Mouse (Mus musculus): ENCODE measurements around the gene Thada. TPM values are rescaled to one million over a fixed set of nuclear protein-coding genes. Genes with fewer than 3 reads are reported as not detected.

The Thada gene
- total and polyA plus RNA-seq, 2 experiments from 2014 or later: 2.6 to 19.2 TPM

GRCm38 (mm10) chr17:84264305-84264704 lies 201.7 kb downstream of the Thada start:
- no peak for TF ChIP-seq CTCF (IDR thresholded peaks at IDR 0.05; ENCODE audit: low read depth)
- Histone ChIP-seq H3K27ac (ENCODE audit: low read depth, low read length) (no peak overlapping the region), H3K27me3 (ENCODE audit: insufficient read depth, low read length) (no peaks in the 10 kb centered on the region), H3K4me2 (ENCODE audit: low read depth) (no peak overlapping the region), H3K36me3 (ENCODE audit: insufficient read depth) (no peaks in the 10 kb centered on the region), H3K9ac (no peak overlapping the region), H3K9me3 (ENCODE audit: low read length) (no peaks in the 10 kb centered on the region), H3K4me1 (ENCODE audit: insufficient read depth) (no peaks in the 10 kb centered on the region), H3K4me3 (ENCODE audit: low read depth, low read length) (no peak overlapping the region)
- WGBS: 63% methylated on average over 6 of the region's 6 CpGs
- ATAC-seq (no peak), DNase-seq (no peak)

- Histone ChIP-seq H3K9ac (no peak overlapping the region), H3K36me3 (ENCODE audit: insufficient read depth) (no peaks in the 10 kb centered on the region), H3K4me2 (ENCODE audit: low read depth) (no peak overlapping the region), H3K27ac (ENCODE audit: low read depth, low read length) (no peak overlapping the region), H3K27me3 (ENCODE audit: insufficient read depth, low read length) (no peaks in the 10 kb centered on the region), H3K4me3 (ENCODE audit: low read depth, low read length) (no peak overlapping the region), H3K9me3 (ENCODE audit: low read length) (no peaks in the 10 kb centered on the region), H3K4me1 (ENCODE audit: insufficient read depth) (peaks cover 2% of the 10 kb centered on the region; the same call in 1 of the 2 replicates)
- TF ChIP-seq CTCF (IDR thresholded peaks at IDR 0.05; ENCODE audit: low read depth): no peak
- 72% methylated on average over 5 of the region's 5 CpGs for WGBS
- peak; percentile 51 for DNase-seq
- ATAC-seq: peak; percentile 78
Measured at GRCm38 (mm10) chr17:84263591-84263990, 202.4 kb downstream of the Thada start.

GRCm38 (mm10) chr17:84262325-84262979 lies 203.6 kb downstream of the Thada start:
- H3K36me3 ChIP-seq (ENCODE audit: insufficient read depth): no peaks in the 10 kb centered on the region
- peaks cover 7% of the 10 kb centered on the region; the same call in 1 of the 2 replicates for H3K4me1 ChIP-seq (ENCODE audit: insufficient read depth)
- no peak for ATAC-seq
- H3K27me3 ChIP-seq (ENCODE audit: insufficient read depth, low read length): no peaks in the 10 kb centered on the region
- DNase-seq: no peak
- TF ChIP-seq CTCF (IDR thresholded peaks at IDR 0.05; ENCODE audit: low read depth): no peak
- no peaks in the 10 kb centered on the region for H3K9me3 ChIP-seq (ENCODE audit: low read length)
- H3K4me3 ChIP-seq (ENCODE audit: low read depth, low read length): no peak overlapping the region
- H3K27ac ChIP-seq (ENCODE audit: low read depth, low read length): no peak overlapping the region
- WGBS: 88% methylated on average over 9 of the region's 9 CpGs
- no peak overlapping the region for H3K4me2 ChIP-seq (ENCODE audit: low read depth)
- no peak overlapping the region for H3K9ac ChIP-seq

- H3K4me1 ChIP-seq (ENCODE audit: insufficient read depth): peaks cover 7% of the 10 kb centered on the region; the same call in 1 of the 2 replicates
- DNase-seq: no peak
- TF ChIP-seq CTCF (IDR thresholded peaks at IDR 0.05; ENCODE audit: low read depth): no peak
- no peaks in the 10 kb centered on the region for H3K27me3 ChIP-seq (ENCODE audit: insufficient read depth, low read length)
- H3K9me3 ChIP-seq (ENCODE audit: low read length): no peaks in the 10 kb centered on the region
- H3K27ac ChIP-seq (ENCODE audit: low read depth, low read length): no peak overlapping the region
- no peak overlapping the region for H3K4me3 ChIP-seq (ENCODE audit: low read depth, low read length)
- ATAC-seq: no peak
- no peaks in the 10 kb centered on the region for H3K36me3 ChIP-seq (ENCODE audit: insufficient read depth)
- no peak overlapping the region for H3K4me2 ChIP-seq (ENCODE audit: low read depth)
- H3K9ac ChIP-seq: no peak overlapping the region
Measured at GRCm38 (mm10) chr17:84261010-84261409, 205.0 kb downstream of the Thada start.

GRCm38 (mm10) chr17:84260226-84260625 lies 205.8 kb downstream of the Thada start:
- Histone ChIP-seq H3K36me3 (ENCODE audit: insufficient read depth) (no peaks in the 10 kb centered on the region), H3K4me3 (ENCODE audit: low read depth, low read length) (no peak overlapping the region), H3K4me2 (ENCODE audit: low read depth) (no peak overlapping the region), H3K9ac (no peak overlapping the region), H3K27me3 (ENCODE audit: insufficient read depth, low read length) (no peaks in the 10 kb centered on the region), H3K27ac (ENCODE audit: low read depth, low read length) (no peak overlapping the region), H3K4me1 (ENCODE audit: insufficient read depth) (peaks cover 7% of the 10 kb centered on the region; the same call in 1 of the 2 replicates), H3K9me3 (ENCODE audit: low read length) (no peaks in the 10 kb centered on the region)
- no peak for DNase-seq
- no peak for TF ChIP-seq CTCF (IDR thresholded peaks at IDR 0.05; ENCODE audit: low read depth)
- no peak for ATAC-seq

GRCm38 (mm10) chr17:84258638-84259261 lies 207.3 kb downstream of the Thada start:
- Histone ChIP-seq H3K9ac (no peak overlapping the region), H3K9me3 (ENCODE audit: low read length) (no peaks in the 10 kb centered on the region), H3K36me3 (ENCODE audit: insufficient read depth) (no peaks in the 10 kb centered on the region), H3K27ac (ENCODE audit: low read depth, low read length) (peak overlapping the region; percentile 62), H3K4me3 (ENCODE audit: low read depth, low read length) (no peak overlapping the region), H3K4me1 (ENCODE audit: insufficient read depth) (peaks cover 7% of the 10 kb centered on the region; the same call in 1 of the 2 replicates), H3K4me2 (ENCODE audit: low read depth) (no peak overlapping the region), H3K27me3 (ENCODE audit: insufficient read depth, low read length) (no peaks in the 10 kb centered on the region)
- ATAC-seq (peak; percentile 80), DNase-seq (peak; percentile 73)
- TF ChIP-seq CTCF (IDR thresholded peaks at IDR 0.05; ENCODE audit: low read depth): no peak
- 38% methylated on average over 4 of the region's 4 CpGs for WGBS

- peaks cover 7% of the 10 kb centered on the region; the same call in 1 of the 2 replicates for H3K4me1 ChIP-seq (ENCODE audit: insufficient read depth)
- no peak overlapping the region for H3K9ac ChIP-seq
- H3K27ac ChIP-seq (ENCODE audit: low read depth, low read length): peak overlapping the region; percentile 62
- H3K4me2 ChIP-seq (ENCODE audit: low read depth): no peak overlapping the region
- no peak overlapping the region for H3K4me3 ChIP-seq (ENCODE audit: low read depth, low read length)
- no peaks in the 10 kb centered on the region for H3K9me3 ChIP-seq (ENCODE audit: low read length)
- DNase-seq (no peak), ATAC-seq (no peak)
- WGBS: 78% methylated on average over 5 of the region's 5 CpGs
- no peaks in the 10 kb centered on the region for H3K36me3 ChIP-seq (ENCODE audit: insufficient read depth)
- TF ChIP-seq CTCF (IDR thresholded peaks at IDR 0.05; ENCODE audit: low read depth): no peak
- H3K27me3 ChIP-seq (ENCODE audit: insufficient read depth, low read length): no peaks in the 10 kb centered on the region
Measured at GRCm38 (mm10) chr17:84257927-84258532, 208.0 kb downstream of the Thada start.

Data from forebrain, postnatal 0 days (tissue).